Mouse (Mus musculus) liver, adult 2 months (tissue): ENCODE data around the gene Actn1.

ENCODE experiments used
- CTCF ChIP-seq: fragments of 200-500 bp; IDR thresholded peaks from 2 replicates; pipeline ENCODE4 v1.5.1; 2011; ENCODE audit warnings: low read depth, low read length, control low read depth
- POLR2A ChIP-seq: fragments of 200-500 bp; IDR thresholded peaks from 2 replicates; pipeline ENCODE4 v1.6.1; 2011; ENCODE audit warnings: low read length, control low read depth; ENCODE audit not compliant: insufficient read depth; ENCODE audit errors: extremely low read depth

GRCm38 (mm10) chr12:80118588-80118987, 141.6 kb downstream of the Actn1 start:
- TF ChIP-seq CTCF (no peak), POLR2A (no peak)
